Mouse (Mus musculus) lung, adult 2 months (tissue): ENCODE measurements at regions not wholly inside any gene's neighbourhood (a gene's known extent, or its start where the extent isn't known, plus 50 kb on each side); places are given as distances from the start of the nearest gene placed in this dataset.

Experiments used
- CTCF ChIP-seq: fragments of 200-500 bp; IDR thresholded peaks from 2 replicates; pipeline ENCODE4 v1.5.1; 2011; ENCODE audit warnings: mild to moderate bottlenecking, low read length, control low read depth; ENCODE audit not compliant: insufficient read depth
- POLR2A ChIP-seq: fragments of 200-500 bp; IDR thresholded peaks from 2 replicates; pipeline ENCODE4 v1.6.1; 2011; ENCODE audit warnings: low read depth, mild to moderate bottlenecking, control low read depth, low read length, borderline replicate concordance; ENCODE audit errors: extremely low read depth

GRCm38 (mm10) chr12:92723022-92723421 lies 874.1 kb upstream of the Sel1l start:
- TF ChIP-seq CTCF (no peak), POLR2A (no peak)
